Mouse (Mus musculus) granulocyte monocyte progenitor cell, adult 5-6 weeks (primary cell): Measurements from ENCODE around the gene Ccdc36. TPM values are rescaled to one million over a fixed set of nuclear protein-coding genes. Genes with fewer than 3 reads are reported as not detected.

ENCODE experiments used
- ATAC-seq: replicated peaks from 2 replicates; pipeline ENCODE4 v1.8.0; 2016; ENCODE audit warnings: mild to moderate bottlenecking, moderate TSS enrichment, inconsistent platforms; ENCODE audit not compliant: poor library complexity, severe bottlenecking
- total RNA-seq, 2 experiments: library from RNA; stranded (forward) in 1 of 2; stranded (reverse) in 1 of 2; fragments of 200-712, 200-1000 nt in 1 of 2; fragments of >200 nt in 1 of 2; fragmentation: Nextera tagmentation in 1 of 2; gene quantifications; 2 replicates each; pipeline ENCODE4 v1.2.3; 2014 to 2017

Gene Ccdc36
- total RNA-seq, 2 experiments from 2014 or later = 0.72 TPM; not detected in 1

- no peak for ATAC-seq
These were observed 41.5 kb downstream of the Ccdc36 start for GRCm38 (mm10) chr9:108386816-108387215.

GRCm38 (mm10) chr9:108385006-108385405, 43.3 kb downstream of the Ccdc36 start:
- no peak for ATAC-seq

GRCm38 (mm10) chr9:108381382-108381781, 46.9 kb downstream of the Ccdc36 start:
- no peak for ATAC-seq

- ATAC-seq = no peak
These were observed 49.0 kb downstream of the Ccdc36 start for GRCm38 (mm10) chr9:108379294-108379693.

- no peak for ATAC-seq
These were observed 49.5 kb downstream of the Ccdc36 start for GRCm38 (mm10) chr9:108378736-108379135.

- no peak for ATAC-seq
These were observed 50.0 kb downstream of the Ccdc36 start for GRCm38 (mm10) chr9:108378234-108378633.

Other genes with a start within 250 kb of the Ccdc36 start
- 6.2 and 9.0 TPM in 2 replicates for gene Bsn, start 238.1 kb downstream of the Ccdc36 start, total RNA-seq (2014; fragmentation: Nextera tagmentation)
- gene Bsn, start 238.1 kb downstream of the Ccdc36 start, total RNA-seq (2017) = 3.2 and 3.7 TPM in 2 replicates
- 12.5 and 20.8 TPM in 2 replicates for gene Dag1, start 164.5 kb downstream of the Ccdc36 start, total RNA-seq (2014; fragmentation: Nextera tagmentation)
- gene Dag1, start 164.5 kb downstream of the Ccdc36 start, total RNA-seq (2017) = 3.3 and 4.6 TPM in 2 replicates
- gene Nicn1, start 138.1 kb downstream of the Ccdc36 start, total RNA-seq (2014; fragmentation: Nextera tagmentation) = 8.7 and 9.8 TPM in 2 replicates
- 5.2 and 10.7 TPM in 2 replicates for gene Nicn1, start 138.1 kb downstream of the Ccdc36 start, total RNA-seq (2017)
- 0.19 and 0.70 TPM in 2 replicates for gene Amt, start 131.6 kb downstream of the Ccdc36 start, total RNA-seq (2014; fragmentation: Nextera tagmentation)
- 1.8 TPM in 1 of 2 replicates, not detected in the other for gene Amt, start 131.6 kb downstream of the Ccdc36 start, total RNA-seq (2017)
- gene Rhoa, start 122.4 kb downstream of the Ccdc36 start, total RNA-seq (2014; fragmentation: Nextera tagmentation) = 256 and 296 TPM in 2 replicates
- gene Rhoa, start 122.4 kb downstream of the Ccdc36 start, total RNA-seq (2017) = 242 and 247 TPM in 2 replicates
- 13.7 and 16.6 TPM in 2 replicates for gene Tcta, start 122.3 kb downstream of the Ccdc36 start, total RNA-seq (2014; fragmentation: Nextera tagmentation)
- gene Tcta, start 122.3 kb downstream of the Ccdc36 start, total RNA-seq (2017) = 4.1 and 6.7 TPM in 2 replicates
- gene Gpx1, start 89.6 kb downstream of the Ccdc36 start, total RNA-seq (2014; fragmentation: Nextera tagmentation) = 2,602 and 2,684 TPM in 2 replicates
- gene Gpx1, start 89.6 kb downstream of the Ccdc36 start, total RNA-seq (2017) = 1,938 and 2,180 TPM in 2 replicates
- gene Usp4, start 80.6 kb downstream of the Ccdc36 start, total RNA-seq (2014; fragmentation: Nextera tagmentation) = 78.5 and 89.4 TPM in 2 replicates
- 62.7 and 75.5 TPM in 2 replicates for gene Usp4, start 80.6 kb downstream of the Ccdc36 start, total RNA-seq (2017)
- gene 1700102P08Rik, start 35.7 kb downstream of the Ccdc36 start, total RNA-seq (2014; fragmentation: Nextera tagmentation) = 1.6 TPM in 1 of 2 replicates, not detected in the other
- gene 1700102P08Rik, start 35.7 kb downstream of the Ccdc36 start, total RNA-seq (2017) = 0.43 TPM in 1 of 2 replicates, not detected in the other
- not detected in 2 replicates for gene BC048562, start 8.0 kb upstream of the Ccdc36 start, total RNA-seq (2014; fragmentation: Nextera tagmentation)
- not detected in 2 replicates for gene BC048562, start 8.0 kb upstream of the Ccdc36 start, total RNA-seq (2017)
- gene Ccdc71, start 32.0 kb upstream of the Ccdc36 start, total RNA-seq (2014; fragmentation: Nextera tagmentation) = 22.2 and 23.5 TPM in 2 replicates
- 13.2 and 17.9 TPM in 2 replicates for gene Ccdc71, start 32.0 kb upstream of the Ccdc36 start, total RNA-seq (2017)
- 0.56 TPM in 1 of 2 replicates, not detected in the other for gene Klhdc8b, start 33.1 kb upstream of the Ccdc36 start, total RNA-seq (2014; fragmentation: Nextera tagmentation)
- 1.2 and 5.5 TPM in 2 replicates for gene Klhdc8b, start 33.1 kb upstream of the Ccdc36 start, total RNA-seq (2017)
- 0.38 TPM in 1 of 2 replicates, not detected in the other for gene Lamb2, start 51.3 kb upstream of the Ccdc36 start, total RNA-seq (2014; fragmentation: Nextera tagmentation)
- gene Lamb2, start 51.3 kb upstream of the Ccdc36 start, total RNA-seq (2017) = 0.05 and 0.09 TPM in 2 replicates
- 80.9 and 90.2 TPM in 2 replicates for gene Usp19, start 62.1 kb upstream of the Ccdc36 start, total RNA-seq (2014; fragmentation: Nextera tagmentation)
- gene Usp19, start 62.1 kb upstream of the Ccdc36 start, total RNA-seq (2017) = 32.3 and 34.9 TPM in 2 replicates
- gene Qars, start 79.2 kb upstream of the Ccdc36 start, total RNA-seq (2014; fragmentation: Nextera tagmentation) = 252 and 261 TPM in 2 replicates
- gene Qars, start 79.2 kb upstream of the Ccdc36 start, total RNA-seq (2017) = 144 and 181 TPM in 2 replicates
- gene Qrich1, start 88.3 kb upstream of the Ccdc36 start, total RNA-seq (2014; fragmentation: Nextera tagmentation) = 131 and 140 TPM in 2 replicates
- 119 and 145 TPM in 2 replicates for gene Qrich1, start 88.3 kb upstream of the Ccdc36 start, total RNA-seq (2017)
- 294 and 388 TPM in 2 replicates for gene Impdh2, start 131.8 kb upstream of the Ccdc36 start, total RNA-seq (2014; fragmentation: Nextera tagmentation)
- 284 and 334 TPM in 2 replicates for gene Impdh2, start 131.8 kb upstream of the Ccdc36 start, total RNA-seq (2017)
- 39.4 and 44.0 TPM in 2 replicates for gene Ndufaf3, start 138.9 kb upstream of the Ccdc36 start, total RNA-seq (2014; fragmentation: Nextera tagmentation)
- 17.3 and 17.8 TPM in 2 replicates for gene Ndufaf3, start 138.9 kb upstream of the Ccdc36 start, total RNA-seq (2017)
- gene Dalrd3, start 141.4 kb upstream of the Ccdc36 start, total RNA-seq (2014; fragmentation: Nextera tagmentation) = 91.3 and 111 TPM in 2 replicates
- 38.1 and 45.2 TPM in 2 replicates for gene Dalrd3, start 141.4 kb upstream of the Ccdc36 start, total RNA-seq (2017)
- gene Wdr6, start 150.3 kb upstream of the Ccdc36 start, total RNA-seq (2014; fragmentation: Nextera tagmentation) = 18.1 and 19.3 TPM in 2 replicates
- gene Wdr6, start 150.3 kb upstream of the Ccdc36 start, total RNA-seq (2017) = 14.7 and 18.0 TPM in 2 replicates
- gene P4htm, start 169.2 kb upstream of the Ccdc36 start, total RNA-seq (2014; fragmentation: Nextera tagmentation) = 2.0 and 2.3 TPM in 2 replicates
- gene P4htm, start 169.2 kb upstream of the Ccdc36 start, total RNA-seq (2017) = 0.43 TPM in 1 of 2 replicates, not detected in the other
- 32.9 and 36.9 TPM in 2 replicates for gene Arih2, start 220.9 kb upstream of the Ccdc36 start, total RNA-seq (2014; fragmentation: Nextera tagmentation)
- gene Arih2, start 220.9 kb upstream of the Ccdc36 start, total RNA-seq (2017) = 32.2 and 33.4 TPM in 2 replicates
- 20.2 and 28.6 TPM in 2 replicates for gene Slc25a20, start 233.6 kb upstream of the Ccdc36 start, total RNA-seq (2014; fragmentation: Nextera tagmentation)
- 28.7 and 30.3 TPM in 2 replicates for gene Slc25a20, start 233.6 kb upstream of the Ccdc36 start, total RNA-seq (2017)